Mouse (Mus musculus) neural tube, embryonic 11.5 days (tissue): ENCODE results near the gene Krtdap. TPM values are rescaled to one million over a fixed set of nuclear protein-coding genes. Genes with fewer than 3 reads are reported as not detected.

ENCODE experiments used
- ATAC-seq: fragments of 200-750 bp; cut with Nextera tagmentation; 2 replicates; pipeline ENCODE4 v1.8.0; 2017; ENCODE audit warnings: moderate number of reproducible peaks, mild to moderate bottlenecking, moderate TSS enrichment, moderate library complexity; ENCODE audit not compliant: insufficient read depth, low FRiP score, low TSS enrichment
- DNase-seq: peaks from one replicate; pipeline ENCODE4 v3.0.0-alpha.2; 2015; ENCODE audit warnings: low spot score
- H3K27ac ChIP-seq: fragments of 300-500 bp; sonication (generic); 2 replicates; pipeline ENCODE4 v1.5.1; 2014; ENCODE audit warnings: low read depth, mild to moderate bottlenecking, low read length
- H3K27me3 ChIP-seq: fragments of 300-500 bp; sonication (generic); 2 replicates; pipeline ENCODE4 v1.6.1; 2014; ENCODE audit warnings: mild to moderate bottlenecking, low read length, mixed read lengths; ENCODE audit not compliant: control insufficient read depth, insufficient read depth
- H3K36me3 ChIP-seq: fragments of 300-500 bp; sonication (generic); 2 replicates; pipeline ENCODE4 v1.6.1; 2014; ENCODE audit warnings: mild to moderate bottlenecking, low read length, moderate library complexity, mixed read lengths; ENCODE audit not compliant: control insufficient read depth, insufficient read depth
- H3K4me1 ChIP-seq: fragments of 300-500 bp; sonication (generic); 2 replicates; pipeline ENCODE4 v1.6.1; 2014; ENCODE audit warnings: low read length, mixed read lengths; ENCODE audit not compliant: control insufficient read depth, insufficient read depth
- H3K4me2 ChIP-seq: fragments of 300-500 bp; sonication (generic); 2 replicates; pipeline ENCODE4 v1.6.1; 2014; ENCODE audit warnings: low read depth, mild to moderate bottlenecking, moderate library complexity
- H3K4me3 ChIP-seq: fragments of 300-500 bp; sonication (generic); 2 replicates; pipeline ENCODE4 v1.5.1; 2014; ENCODE audit warnings: low read depth, low read length
- H3K9ac ChIP-seq: fragments of 300-500 bp; sonication (generic); 2 replicates; pipeline ENCODE4 v1.6.1; 2014; ENCODE audit warnings: mild to moderate bottlenecking, low read length
- H3K9me3 ChIP-seq: fragments of 300-500 bp; sonication (generic); 2 replicates; pipeline ENCODE4 v1.6.1; 2016; ENCODE audit warnings: low read length; ENCODE audit not compliant: control insufficient read depth
- WGBS: fragments of 180-500 bp; shearing (Covaris S2); extraction: QIAGEN DNeasy Blood & Tissue Kit; methylation state at CpG from one replicate; pipeline ENCODE4 v1.1.7; 2014; 5-methylcytosine and 5-hydroxymethylcytosine counted together
- polyA plus RNA-seq: library from polyadenylated mRNA; unstranded; fragments of >200 nt; fragmentation: Nextera tagmentation; extraction: Ambion mirVana; gene quantifications from 2 replicates; pipeline ENCODE4 v1.2.1, GENCODE M21; 2014

Gene Krtdap
- polyA plus RNA-seq, 1 experiment from 2014 or later: not detected

DNA sequence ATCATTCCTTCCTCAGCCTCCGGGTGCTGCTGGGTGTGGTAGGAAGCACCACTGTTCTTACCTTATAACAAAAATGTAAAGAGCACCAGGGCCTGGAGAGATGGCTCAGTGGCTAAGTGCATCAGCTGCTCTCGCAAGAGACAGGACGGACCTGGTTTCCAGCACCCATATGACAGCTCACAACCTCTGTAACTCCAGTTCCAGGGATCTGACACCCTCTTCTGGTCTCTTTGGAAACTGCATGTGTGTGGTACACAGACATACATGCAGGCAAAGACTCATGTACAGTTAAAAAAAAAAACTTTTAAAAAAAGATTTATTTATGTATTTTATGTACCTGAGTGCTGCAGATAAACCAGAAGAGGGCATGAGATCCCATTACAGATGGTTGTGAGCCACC lies 15.6 kb downstream of the Krtdap start:
- no peak overlapping the region for H3K27ac ChIP-seq
- H3K4me2 ChIP-seq: no peak overlapping the region
- H3K4me1 ChIP-seq: no peaks in the 10 kb centered on the region
- no peak for ATAC-seq
- no peaks in the 10 kb centered on the region for H3K27me3 ChIP-seq
- 92% methylated on average over 3 of the region's 3 CpGs for WGBS
- no peaks in the 10 kb centered on the region for H3K36me3 ChIP-seq
- DNase-seq: no peak
- no peak overlapping the region for H3K4me3 ChIP-seq
- no peak overlapping the region for H3K9ac ChIP-seq
- 0 out of 2 replicates have a peak, but pooled peaks cover 3% of the 10 kb centered on the region for H3K9me3 ChIP-seq

DNA sequence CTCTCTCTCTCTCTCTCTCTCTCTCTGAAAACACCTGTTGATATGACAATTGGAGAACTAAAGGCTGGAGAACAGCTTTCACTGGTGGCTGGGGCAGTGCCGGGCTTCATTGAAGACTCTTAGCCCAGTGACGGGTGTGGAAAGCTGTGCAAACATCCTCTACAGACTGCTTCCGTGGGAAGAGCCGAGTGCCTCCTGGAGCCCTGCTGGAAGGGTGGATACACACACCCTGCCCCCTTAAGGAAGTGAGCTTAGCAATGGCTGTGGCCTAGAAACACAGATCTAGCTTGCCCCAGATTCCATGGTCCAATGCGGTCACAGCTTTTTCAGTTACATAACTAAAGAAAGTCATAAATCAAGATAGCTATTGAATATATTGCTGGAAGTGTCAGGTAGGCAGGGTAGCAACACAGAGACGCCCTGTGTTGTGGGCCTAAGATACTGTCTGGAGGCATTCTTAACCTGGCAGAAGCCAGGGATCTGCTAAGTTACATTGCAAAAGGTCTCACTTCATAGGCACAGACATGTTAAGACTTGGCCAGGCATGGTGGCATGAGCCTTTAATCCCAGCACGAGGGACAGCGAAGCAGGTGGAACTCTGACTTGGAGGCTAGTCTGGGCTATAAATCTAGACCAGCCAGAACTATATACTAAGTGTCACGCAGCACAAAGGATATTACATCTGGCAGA lies 16.5 kb downstream of the Krtdap start:
- no peak overlapping the region for H3K27ac ChIP-seq
- H3K4me3 ChIP-seq: no peak overlapping the region
- H3K9me3 ChIP-seq: 0 out of 2 replicates have a peak, but pooled peaks cover 3% of the 10 kb centered on the region
- no peak for DNase-seq
- H3K36me3 ChIP-seq: no peaks in the 10 kb centered on the region
- ATAC-seq: no peak
- no peak overlapping the region for H3K9ac ChIP-seq
- WGBS: 80% methylated on average over 9 of the region's 9 CpGs
- H3K4me1 ChIP-seq: no peaks in the 10 kb centered on the region
- no peak overlapping the region for H3K4me2 ChIP-seq
- H3K27me3 ChIP-seq: no peaks in the 10 kb centered on the region

DNA sequence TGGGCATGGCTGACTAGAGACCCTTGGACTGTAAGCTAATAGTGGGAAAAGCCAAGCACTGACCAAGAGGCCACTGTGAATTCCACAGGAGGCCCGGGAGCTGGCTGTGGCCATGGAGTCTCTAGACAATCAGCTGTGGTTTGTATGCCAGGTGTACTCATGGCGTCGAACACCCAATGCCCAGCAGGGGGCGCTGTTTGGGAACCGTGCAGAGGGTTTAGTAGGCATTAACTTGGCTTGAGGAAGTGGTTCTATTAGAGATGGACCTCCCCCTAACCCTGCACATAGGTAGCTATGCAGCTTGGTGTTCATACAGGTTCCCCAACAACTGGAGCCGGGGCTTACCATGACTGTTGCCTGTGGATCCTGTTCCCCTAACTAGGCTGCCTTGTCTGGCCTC lies 18.2 kb downstream of the Krtdap start:
- H3K4me1 ChIP-seq: no peaks in the 10 kb centered on the region
- no peaks in the 10 kb centered on the region for H3K36me3 ChIP-seq
- H3K27me3 ChIP-seq: no peaks in the 10 kb centered on the region
- no peak overlapping the region for H3K4me2 ChIP-seq
- no peak overlapping the region for H3K27ac ChIP-seq
- WGBS: 45% methylated on average over 6 of the region's 6 CpGs
- no peak overlapping the region for H3K4me3 ChIP-seq
- no peak overlapping the region for H3K9ac ChIP-seq
- H3K9me3 ChIP-seq: 0 out of 2 replicates have a peak, but pooled peaks cover 3% of the 10 kb centered on the region
- ATAC-seq (no peak), DNase-seq (no peak)

DNA sequence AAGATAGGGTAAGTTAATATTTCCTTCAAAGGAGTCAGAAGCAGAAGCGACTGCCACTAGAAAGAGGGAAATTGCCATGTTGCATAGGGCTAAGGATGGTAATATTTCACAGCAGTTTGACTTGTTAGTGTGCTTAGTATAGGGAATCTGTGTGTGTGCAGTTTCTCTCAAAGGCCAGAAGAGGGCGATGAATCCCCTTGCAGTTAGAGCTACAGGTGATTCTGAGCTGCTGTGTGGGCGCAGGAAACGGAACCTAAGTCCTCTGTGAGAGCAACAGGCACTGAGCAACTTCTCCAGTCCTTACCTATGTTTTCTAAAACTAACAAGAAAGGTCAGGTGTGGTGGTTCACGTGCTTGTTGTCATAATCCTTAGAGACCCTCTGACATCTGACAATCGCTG lies 22.6 kb downstream of the Krtdap start:
- Histone ChIP-seq H3K4me1 (no peaks in the 10 kb centered on the region), H3K4me3 (no peak overlapping the region), H3K9ac (no peak overlapping the region), H3K27me3 (no peaks in the 10 kb centered on the region), H3K36me3 (no peaks in the 10 kb centered on the region), H3K4me2 (no peak overlapping the region), H3K27ac (no peak overlapping the region), H3K9me3 (no peaks in the 10 kb centered on the region)
- ATAC-seq: no peak
- DNase-seq: no peak
- WGBS: 60% methylated on average over 6 of the region's 6 CpGs

DNA sequence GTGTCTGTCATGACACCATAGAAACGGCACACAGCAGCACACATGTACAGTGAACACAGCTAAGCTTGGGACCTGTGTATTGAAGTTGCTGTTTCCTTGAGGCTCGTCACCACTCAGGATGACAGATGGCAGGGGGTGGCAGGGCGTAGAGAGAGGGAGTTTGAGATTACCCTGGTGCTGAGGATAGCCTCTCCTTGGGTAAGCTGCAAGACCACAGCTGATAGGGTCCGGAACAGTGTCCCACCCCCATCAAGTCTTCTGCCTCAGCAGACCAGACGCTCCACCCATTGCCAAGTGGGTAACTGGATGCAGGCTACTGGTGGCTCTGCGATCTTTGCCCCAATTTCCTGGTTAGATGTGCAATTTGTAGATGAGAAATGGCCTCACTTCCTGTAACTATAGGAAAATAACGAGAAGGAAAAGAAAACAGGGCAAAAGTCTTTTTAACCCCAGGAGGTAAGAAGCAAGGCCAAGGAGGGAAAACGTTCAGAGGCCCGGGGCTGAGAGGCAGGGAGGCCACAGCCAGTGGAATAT lies 24.1 kb downstream of the Krtdap start:
- Histone ChIP-seq H3K4me3 (no peak overlapping the region), H3K9ac (no peak overlapping the region), H3K27me3 (no peaks in the 10 kb centered on the region), H3K4me2 (no peak overlapping the region), H3K36me3 (no peaks in the 10 kb centered on the region), H3K27ac (no peak overlapping the region), H3K9me3 (no peaks in the 10 kb centered on the region), H3K4me1 (no peaks in the 10 kb centered on the region)
- DNase-seq: no peak
- no peak for ATAC-seq
- WGBS: 55% methylated on average over 9 of the region's 9 CpGs

DNA sequence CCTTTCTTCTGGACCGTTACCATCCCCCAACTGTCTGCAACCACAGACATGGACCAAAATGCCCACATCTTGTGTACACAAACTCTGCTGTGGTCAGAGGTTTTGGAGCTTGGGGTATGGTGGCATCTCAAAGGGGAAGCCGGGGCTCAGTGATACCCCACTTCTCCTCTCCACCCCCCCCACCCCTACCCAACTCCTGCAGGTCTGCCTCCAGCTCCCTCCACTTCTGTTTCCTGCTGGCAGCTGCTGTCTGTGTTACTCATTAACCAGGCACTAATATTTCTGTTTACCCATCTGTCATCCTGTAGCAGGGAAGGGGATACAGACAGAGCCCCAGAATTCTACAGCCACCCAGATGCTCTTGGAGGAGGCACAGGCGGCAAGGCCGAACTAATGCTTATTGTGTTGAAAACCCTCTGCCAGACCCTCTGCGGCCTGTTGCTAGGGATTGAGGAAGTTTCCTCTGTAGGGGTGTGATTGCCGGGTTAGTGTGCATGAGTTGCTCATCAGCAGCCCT lies 24.7 kb downstream of the Krtdap start:
- Histone ChIP-seq H3K4me2 (no peak overlapping the region), H3K9ac (no peak overlapping the region), H3K36me3 (no peaks in the 10 kb centered on the region), H3K9me3 (no peaks in the 10 kb centered on the region), H3K4me1 (no peaks in the 10 kb centered on the region), H3K27me3 (no peaks in the 10 kb centered on the region), H3K27ac (no peak overlapping the region), H3K4me3 (no peak overlapping the region)
- 51% methylated on average over 6 of the region's 6 CpGs for WGBS
- DNase-seq (no peak), ATAC-seq (no peak)

DNA sequence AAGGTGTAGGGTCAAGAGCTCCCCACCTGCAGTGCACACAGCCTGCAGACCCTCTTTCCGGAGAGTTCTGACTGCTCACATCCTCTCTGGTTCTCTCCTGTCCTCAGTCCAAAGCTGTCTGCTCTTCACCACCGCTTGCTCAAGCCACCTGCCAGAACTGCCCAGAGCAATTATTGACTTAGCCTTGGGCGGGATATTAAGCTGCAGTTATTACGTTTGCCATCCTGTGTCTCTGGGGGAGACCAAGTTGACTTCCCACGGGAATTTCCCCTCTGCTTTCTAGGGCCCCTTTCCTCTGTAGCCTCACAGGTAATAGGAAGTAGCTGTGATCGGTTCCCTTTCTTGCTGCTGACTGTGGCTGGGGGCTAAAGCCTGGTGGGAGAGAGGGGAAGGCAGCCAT lies 32.4 kb downstream of the Krtdap start:
- Histone ChIP-seq H3K4me1 (no peaks in the 10 kb centered on the region), H3K9me3 (no peaks in the 10 kb centered on the region), H3K27ac (no peak overlapping the region), H3K4me3 (no peak overlapping the region), H3K36me3 (no peaks in the 10 kb centered on the region), H3K4me2 (no peak overlapping the region), H3K27me3 (no peaks in the 10 kb centered on the region), H3K9ac (no peak overlapping the region)
- DNase-seq: no peak
- WGBS: 73% methylated on average over 6 of the region's 6 CpGs
- ATAC-seq: no peak

DNA sequence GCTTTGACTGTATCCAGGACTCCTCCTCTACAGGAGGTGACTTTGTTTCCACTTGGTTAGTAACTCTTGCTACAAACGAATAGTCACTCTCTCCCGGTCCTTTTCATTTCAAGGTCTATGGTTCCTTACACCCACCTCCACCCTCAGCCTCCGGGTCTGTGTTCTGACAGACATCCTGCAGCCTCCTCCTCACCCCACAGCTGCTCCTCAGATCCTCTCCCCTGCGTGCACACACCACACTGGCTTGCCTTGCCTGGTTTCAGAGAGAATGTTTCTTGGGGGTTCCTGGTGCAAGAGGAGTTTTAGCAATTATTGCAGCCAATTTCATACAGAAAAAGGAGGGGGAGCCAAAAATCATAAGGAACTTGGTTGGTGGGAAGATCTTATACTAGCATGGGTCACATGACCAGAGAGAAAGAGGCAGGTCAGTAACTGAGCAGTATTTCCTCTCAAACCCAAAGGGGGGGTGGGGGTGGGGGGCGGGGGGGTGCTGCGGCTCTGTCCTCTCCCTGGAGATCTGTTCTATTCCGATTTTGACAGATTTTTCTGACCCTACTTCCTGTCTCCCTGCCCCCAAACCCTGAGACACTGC lies 33.3 kb downstream of the Krtdap start:
- Histone ChIP-seq H3K4me3 (no peak overlapping the region), H3K9ac (no peak overlapping the region), H3K36me3 (no peaks in the 10 kb centered on the region), H3K4me2 (no peak overlapping the region), H3K27me3 (no peaks in the 10 kb centered on the region), H3K27ac (no peak overlapping the region), H3K4me1 (no peaks in the 10 kb centered on the region), H3K9me3 (no peaks in the 10 kb centered on the region)
- WGBS: 71% methylated on average over 7 of the region's 7 CpGs
- ATAC-seq (no peak), DNase-seq (no peak)

DNA sequence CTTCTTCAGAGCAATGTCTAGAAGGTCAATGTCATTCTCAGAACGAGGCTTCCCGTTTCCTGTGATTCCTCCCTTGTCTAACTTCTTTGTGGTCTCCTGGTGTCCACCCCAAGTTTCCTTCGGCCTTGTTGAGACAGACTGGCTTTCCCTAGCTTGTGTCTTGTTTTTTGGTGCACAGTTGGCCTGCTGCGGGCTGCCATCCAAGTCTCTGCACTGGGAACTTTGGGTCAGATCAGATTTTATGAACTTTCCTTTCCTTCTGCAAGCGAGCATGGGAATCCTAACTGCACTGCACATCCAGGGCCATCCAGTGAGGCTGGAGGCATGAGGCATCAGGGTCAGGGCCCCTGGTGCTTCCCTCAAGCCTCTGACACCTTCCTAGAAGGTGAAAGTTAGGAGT lies 33.8 kb downstream of the Krtdap start:
- no peak overlapping the region for H3K4me2 ChIP-seq
- no peak overlapping the region for H3K9ac ChIP-seq
- H3K4me1 ChIP-seq: no peaks in the 10 kb centered on the region
- H3K27ac ChIP-seq: no peak overlapping the region
- 76% methylated on average over 5 of the region's 5 CpGs for WGBS
- H3K4me3 ChIP-seq: no peak overlapping the region
- H3K27me3 ChIP-seq: no peaks in the 10 kb centered on the region
- no peaks in the 10 kb centered on the region for H3K9me3 ChIP-seq
- ATAC-seq: no peak
- H3K36me3 ChIP-seq: no peaks in the 10 kb centered on the region
- DNase-seq: no peak
